Mouse (Mus musculus) splenic B cell, adult 2 months (primary cell): Measurements from ENCODE around the gene Slc25a10.

Experiments used
- DNase-seq: peaks from one replicate; pipeline ENCODE4 v3.0.0-alpha.2; 2011; ENCODE audit warnings: low read depth, low spot score
- H3K27me3 ChIP-seq: 2 replicates; pipeline ENCODE4 v1.6.1; 2012; ENCODE audit warnings: mild to moderate bottlenecking, low read length, moderate library complexity, mixed read lengths; ENCODE audit not compliant: control insufficient read depth, poor library complexity, insufficient read depth, severe bottlenecking
- H3K36me3 ChIP-seq: 2 replicates; pipeline ENCODE4 v1.6.1; 2012; ENCODE audit warnings: mild to moderate bottlenecking, low read length, moderate library complexity, mixed read lengths; ENCODE audit not compliant: control insufficient read depth, poor library complexity, insufficient read depth, severe bottlenecking

Slc25a10 gene

GRCm38 (mm10) chr11:120493911-120494310 is 2.3 kb downstream of the Slc25a10 start:
- no peaks in the 10 kb centered on the region for H3K27me3 ChIP-seq
- no peak for DNase-seq
- H3K36me3 ChIP-seq: peaks cover 1% of the 10 kb centered on the region

- no peak for DNase-seq
- H3K36me3 ChIP-seq: peaks cover 1% of the 10 kb centered on the region; the same call in 1 of the 2 replicates
These were observed 5.8 kb downstream of the Slc25a10 start for GRCm38 (mm10) chr11:120497436-120497835.

GRCm38 (mm10) chr11:120498226-120498625 is 6.6 kb downstream of the Slc25a10 start:
- DNase-seq: no peak
- Histone ChIP-seq H3K36me3 (peaks cover 1% of the 10 kb centered on the region; the same call in 1 of the 2 replicates), H3K27me3 (no peaks in the 10 kb centered on the region)

More at GRCm38 (mm10) chr11:120497436-120497835, 5.8 kb downstream of the Slc25a10 start:
- no peaks in the 10 kb centered on the region for H3K27me3 ChIP-seq

GRCm38 (mm10) chr11:120498891-120499290 is 7.3 kb downstream of the Slc25a10 start:
- H3K36me3 ChIP-seq: peaks cover 1% of the 10 kb centered on the region; the same call in 1 of the 2 replicates
- no peak for DNase-seq
- H3K27me3 ChIP-seq: no peaks in the 10 kb centered on the region

- peaks cover under 1% of the 10 kb centered on the region; the same call in 1 of the 2 replicates for H3K36me3 ChIP-seq
- DNase-seq: no peak
- no peaks in the 10 kb centered on the region for H3K27me3 ChIP-seq
These were observed 8.3 kb downstream of the Slc25a10 start for GRCm38 (mm10) chr11:120499894-120500293.

GRCm38 (mm10) chr11:120500357-120500756 is 8.7 kb downstream of the Slc25a10 start:
- no peak for DNase-seq
- no peaks in the 10 kb centered on the region; the same call in 1 of the 2 replicates for H3K36me3 ChIP-seq
- no peaks in the 10 kb centered on the region for H3K27me3 ChIP-seq

- H3K27me3 ChIP-seq: no peaks in the 10 kb centered on the region
- H3K36me3 ChIP-seq: no peaks in the 10 kb centered on the region; the same call in 1 of the 2 replicates
- DNase-seq: no peak
These were observed 9.4 kb downstream of the Slc25a10 start for GRCm38 (mm10) chr11:120501018-120501417.

- H3K36me3 ChIP-seq: no peaks in the 10 kb centered on the region
- no peaks in the 10 kb centered on the region for H3K27me3 ChIP-seq
- DNase-seq: no peak
These were observed 10.1 kb downstream of the Slc25a10 start for GRCm38 (mm10) chr11:120501701-120502100.

- Histone ChIP-seq H3K27me3 (no peaks in the 10 kb centered on the region), H3K36me3 (no peaks in the 10 kb centered on the region)
- no peak for DNase-seq
These were observed 14.0 kb downstream of the Slc25a10 start for GRCm38 (mm10) chr11:120505661-120506060.

GRCm38 (mm10) chr11:120506899-120507298 is 15.3 kb downstream of the Slc25a10 start:
- DNase-seq: no peak
- Histone ChIP-seq H3K27me3 (no peaks in the 10 kb centered on the region), H3K36me3 (no peaks in the 10 kb centered on the region)

- Histone ChIP-seq H3K36me3 (no peaks in the 10 kb centered on the region), H3K27me3 (no peaks in the 10 kb centered on the region)
- no peak for DNase-seq
These were observed 16.1 kb downstream of the Slc25a10 start for GRCm38 (mm10) chr11:120507611-120508289.

- DNase-seq: no peak
These were observed 16.7 kb downstream of the Slc25a10 start for GRCm38 (mm10) chr11:120508290-120508870.

GRCm38 (mm10) chr11:120509940-120510339 is 18.3 kb downstream of the Slc25a10 start:
- no peak for DNase-seq
- Histone ChIP-seq H3K36me3 (no peaks in the 10 kb centered on the region), H3K27me3 (no peaks in the 10 kb centered on the region)

More at GRCm38 (mm10) chr11:120508290-120508870, 16.7 kb downstream of the Slc25a10 start:
- H3K36me3 ChIP-seq: no peaks in the 10 kb centered on the region
- no peaks in the 10 kb centered on the region for H3K27me3 ChIP-seq

GRCm38 (mm10) chr11:120510375-120511030 is 18.9 kb downstream of the Slc25a10 start:
- no peaks in the 10 kb centered on the region for H3K27me3 ChIP-seq
- H3K36me3 ChIP-seq: no peaks in the 10 kb centered on the region
- DNase-seq: peak; percentile 41
